Mouse (Mus musculus) stomach, postnatal 0 days (tissue): Measurements from ENCODE around the gene Dagla.

Experiments used
- CTCF ChIP-seq: IDR thresholded peaks from 2 replicates; pipeline ENCODE4 v1.5.1; 2016; ENCODE audit warnings: antibody characterized with exemption, low read depth, mild to moderate bottlenecking, moderate library complexity
- EP300 ChIP-seq: optimal IDR thresholded peaks from 2 replicates; pipeline ENCODE3; 2016; ENCODE audit warnings: antibody characterized with exemption

DNA sequence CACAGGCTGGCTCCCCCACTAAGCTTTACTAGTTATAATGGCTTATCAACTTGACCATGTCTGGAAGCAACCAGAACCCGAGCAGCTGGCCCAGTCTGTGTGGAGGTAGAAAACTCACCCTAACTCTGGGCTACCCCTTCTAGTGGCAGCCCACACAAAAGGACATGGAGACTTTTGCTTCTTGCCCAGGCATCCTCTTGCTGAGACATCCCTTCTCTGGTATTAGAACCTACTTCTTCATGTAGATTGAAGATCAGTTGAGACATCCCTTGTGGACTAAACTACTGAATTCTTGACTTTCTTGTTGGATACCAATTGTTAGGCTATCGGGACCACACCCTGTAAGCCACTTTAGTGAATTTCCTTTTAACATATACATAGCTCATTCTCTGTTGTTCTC is 106.4 kb downstream of the Dagla start:
- TF ChIP-seq CTCF = no peak
- TF ChIP-seq EP300 = no peak
